Mouse (Mus musculus) neural tube, embryonic 12.5 days (tissue): ENCODE data around the gene Mex3d. TPM values are rescaled to one million over a fixed set of nuclear protein-coding genes. Genes with fewer than 3 reads are reported as not detected.
A peak's percentile ranks its signal among the peaks of the same experiment; 100 is the strongest.
"Not testable (repeated sequence)": the region's sequence is repeated elsewhere in the genome, so short reads cannot be mapped to it uniquely, and the experiment has no call there.

Source experiments
- ATAC-seq: fragments of 200-750 bp; cut with Nextera tagmentation; 2 replicates; pipeline ENCODE4 v1.8.0; 2017; ENCODE audit warnings: low read depth, mild to moderate bottlenecking, moderate TSS enrichment, moderate library complexity; ENCODE audit not compliant: low FRiP score
- H3K27ac ChIP-seq: fragments of 300-500 bp; sonication (generic); 2 replicates; pipeline ENCODE4 v1.5.1; 2016
- H3K27me3 ChIP-seq: fragments of 300-500 bp; sonication (generic); replicated peaks from 2 replicates; pipeline ENCODE4 v1.6.1; 2016; ENCODE audit warnings: mild to moderate bottlenecking
- H3K36me3 ChIP-seq: fragments of 300-500 bp; sonication (generic); 2 replicates; pipeline ENCODE4 v1.6.1; 2016; ENCODE audit warnings: mild to moderate bottlenecking
- H3K4me1 ChIP-seq: fragments of 300-500 bp; sonication (generic); 2 replicates; pipeline ENCODE4 v1.6.1; 2016
- H3K4me2 ChIP-seq: fragments of 300-500 bp; sonication (generic); replicated peaks from 2 replicates; pipeline ENCODE4 v1.6.1; 2016; ENCODE audit warnings: mild to moderate bottlenecking
- H3K4me3 ChIP-seq: fragments of 300-500 bp; sonication (generic); 2 replicates; pipeline ENCODE4 v1.5.1; 2016
- H3K9ac ChIP-seq: fragments of 300-500 bp; sonication (generic); 2 replicates; pipeline ENCODE4 v1.6.1; 2016; ENCODE audit warnings: mild to moderate bottlenecking
- H3K9me3 ChIP-seq: fragments of 300-500 bp; sonication (generic); 2 replicates; pipeline ENCODE4 v1.6.1; 2016; ENCODE audit warnings: mild to moderate bottlenecking
- WGBS: fragments of 180-500 bp; shearing (Covaris S2); methylation state at CpG from one replicate; pipeline ENCODE4 v1.1.7; 2016; 5-methylcytosine and 5-hydroxymethylcytosine counted together
- polyA plus RNA-seq: library from polyadenylated mRNA; unstranded; fragments of >200 nt; fragmentation: Nextera tagmentation; extraction: Ambion mirVana; gene quantifications from 2 replicates; pipeline ENCODE4 v1.2.1, GENCODE M21; 2016

The Mex3d gene
- polyA plus RNA-seq, 1 experiment from 2014 or later, result 26.5 TPM

- Histone ChIP-seq H3K27me3 (peaks cover 85% of the 10 kb centered on the region), H3K4me1 (peaks cover 13% of the 10 kb centered on the region), H3K4me3 (peak overlapping the region; percentile 9; the same call in 1 of the 2 replicates), H3K9ac (0 out of 2 replicates have a peak overlapping the region, but pooled peaks have one; percentile 2), H3K27ac (no peak overlapping the region), H3K9me3 (0 out of 2 replicates have a peak, but pooled peaks cover 8% of the 10 kb centered on the region), H3K4me2 (peak overlapping the region; percentile 46), H3K36me3 (no peaks in the 10 kb centered on the region)
- no peak for ATAC-seq
- 7% methylated on average over 31 of the region's 31 CpGs for WGBS
These were observed 29.3 kb downstream of the Mex3d start for GRCm38 (mm10) chr10:80357994-80358639.

- Histone ChIP-seq H3K4me1 (peaks cover 13% of the 10 kb centered on the region), H3K4me3 (no peak overlapping the region), H3K27ac (no peak overlapping the region), H3K4me2 (no peak overlapping the region), H3K9me3 (0 out of 2 replicates have a peak, but pooled peaks cover 2% of the 10 kb centered on the region), H3K36me3 (no peaks in the 10 kb centered on the region), H3K9ac (no peak overlapping the region), H3K27me3 (peaks cover 88% of the 10 kb centered on the region)
- no peak for ATAC-seq
- 36% methylated on average over 7 of the region's 7 CpGs for WGBS
These were observed 30.1 kb downstream of the Mex3d start for GRCm38 (mm10) chr10:80357336-80357735.

GRCm38 (mm10) chr10:80356737-80357136, 30.7 kb downstream of the Mex3d start:
- Histone ChIP-seq H3K9me3 (no peaks in the 10 kb centered on the region), H3K36me3 (no peaks in the 10 kb centered on the region), H3K27ac (no peak overlapping the region), H3K4me3 (peak overlapping the region; percentile 21), H3K4me1 (peaks cover 13% of the 10 kb centered on the region), H3K4me2 (peak overlapping the region; percentile 51), H3K9ac (0 out of 2 replicates have a peak overlapping the region, but pooled peaks have one; percentile 13), H3K27me3 (peaks cover 94% of the 10 kb centered on the region)
- no peak for ATAC-seq
- 3% methylated on average over 34 of the region's 34 CpGs for WGBS

- no peaks in the 10 kb centered on the region for H3K9me3 ChIP-seq
- H3K36me3 ChIP-seq, result no peaks in the 10 kb centered on the region
- no peak for ATAC-seq
- H3K27me3 ChIP-seq, result peaks cover 96% of the 10 kb centered on the region
- H3K4me1 ChIP-seq, result peaks cover 13% of the 10 kb centered on the region
- WGBS, result under 1% methylated on average over 52 of the region's 53 CpGs
- no peak within 1 kb of the TSS for H3K27ac ChIP-seq
- peak within 1 kb of the TSS; percentile 21 for H3K4me3 ChIP-seq
- 0 out of 2 replicates have a peak within 1 kb of the TSS, but pooled peaks have one; percentile 13 for H3K9ac ChIP-seq
- peak within 1 kb of the TSS; percentile 51 for H3K4me2 ChIP-seq
These were observed 31.3 kb downstream of the Mex3d start, which contains the start of gene Plk5 for GRCm38 (mm10) chr10:80356001-80356682. Gene Plk5 (plus strand): TSS chr10:80356459.

- Histone ChIP-seq H3K9ac (no peak overlapping the region), H3K9me3 (no peaks in the 10 kb centered on the region), H3K27ac (no peak overlapping the region), H3K4me1 (peaks cover 13% of the 10 kb centered on the region), H3K36me3 (no peaks in the 10 kb centered on the region), H3K27me3 (peaks cover 96% of the 10 kb centered on the region), H3K4me3 (no peak overlapping the region), H3K4me2 (no peak overlapping the region)
- no peak for ATAC-seq
- WGBS, result 9% methylated on average over 9 of the region's 9 CpGs
These were observed 32.0 kb downstream of the Mex3d start for GRCm38 (mm10) chr10:80355431-80355830.

- ATAC-seq, result no peak
- H3K9ac ChIP-seq, result no peak overlapping the region
- no peaks in the 10 kb centered on the region for H3K9me3 ChIP-seq
- peaks cover 24% of the 10 kb centered on the region for H3K4me1 ChIP-seq
- peaks cover 96% of the 10 kb centered on the region for H3K27me3 ChIP-seq
- no peaks in the 10 kb centered on the region for H3K36me3 ChIP-seq
- 67% methylated on average over 8 of the region's 8 CpGs for whole genome bisulfite sequencing
- H3K27ac ChIP-seq, result no peak overlapping the region
- H3K4me2 ChIP-seq, result no peak overlapping the region
- H3K4me3 ChIP-seq, result no peak overlapping the region
These were observed 34.7 kb downstream of the Mex3d start for GRCm38 (mm10) chr10:80352727-80353126.

GRCm38 (mm10) chr10:80351896-80352295, 35.6 kb downstream of the Mex3d start:
- no peak overlapping the region for H3K4me3 ChIP-seq
- no peaks in the 10 kb centered on the region for H3K9me3 ChIP-seq
- H3K27ac ChIP-seq, result no peak overlapping the region
- peaks cover 95% of the 10 kb centered on the region for H3K27me3 ChIP-seq
- H3K4me1 ChIP-seq, result peaks cover 24% of the 10 kb centered on the region
- no peaks in the 10 kb centered on the region for H3K36me3 ChIP-seq
- no peak overlapping the region for H3K9ac ChIP-seq
- ATAC-seq, result no peak
- H3K4me2 ChIP-seq, result no peak overlapping the region
- WGBS, result 24% methylated on average over 11 of the region's 11 CpGs

GRCm38 (mm10) chr10:80350292-80350691, 37.2 kb downstream of the Mex3d start:
- no peak overlapping the region for H3K4me2 ChIP-seq
- H3K4me3 ChIP-seq, result no peak overlapping the region
- H3K4me1 ChIP-seq, result peaks cover 15% of the 10 kb centered on the region
- H3K9me3 ChIP-seq, result no peaks in the 10 kb centered on the region
- H3K27ac ChIP-seq, result no peak overlapping the region
- ATAC-seq, result peak; percentile 81
- no peaks in the 10 kb centered on the region for H3K36me3 ChIP-seq
- H3K27me3 ChIP-seq, result peaks cover 93% of the 10 kb centered on the region
- 3% methylated on average over 7 of the region's 7 CpGs for WGBS
- no peak overlapping the region for H3K9ac ChIP-seq

GRCm38 (mm10) chr10:80348981-80349380, 38.5 kb downstream of the Mex3d start:
- Histone ChIP-seq H3K4me3 (no peak overlapping the region), H3K27me3 (peaks cover 93% of the 10 kb centered on the region), H3K9me3 (no peaks in the 10 kb centered on the region), H3K4me2 (peak overlapping the region; percentile 43; the same call in 1 of the 2 replicates), H3K36me3 (no peaks in the 10 kb centered on the region), H3K4me1 (peaks cover 23% of the 10 kb centered on the region), H3K27ac (no peak overlapping the region), H3K9ac (no peak overlapping the region)
- 17% methylated on average over 26 of the region's 26 CpGs for WGBS
- ATAC-seq, result no peak

- no peak within 1 kb of the TSS for H3K27ac ChIP-seq
- no peak within 1 kb of the TSS for H3K9ac ChIP-seq
- WGBS, result 1% methylated on average over 42 of the region's 42 CpGs
- no peaks in the 10 kb centered on the region for H3K9me3 ChIP-seq
- H3K36me3 ChIP-seq, result no peaks in the 10 kb centered on the region
- H3K4me2 ChIP-seq, result peak within 1 kb of the TSS; percentile 43
- no peak; the same call in 1 of the 2 replicates for ATAC-seq
- H3K4me1 ChIP-seq, result peaks cover 26% of the 10 kb centered on the region
- H3K27me3 ChIP-seq, result peaks cover 94% of the 10 kb centered on the region
- peak within 1 kb of the TSS; percentile 16; the same call in 1 of the 2 replicates for H3K4me3 ChIP-seq
These were observed 39.1 kb downstream of the Mex3d start, which contains the start of gene Adamtsl5 for GRCm38 (mm10) chr10:80348244-80348781. Gene Adamtsl5 (minus strand): TSS chr10:80348412.

- Histone ChIP-seq H3K27me3 (peaks cover 94% of the 10 kb centered on the region), H3K9me3 (no peaks in the 10 kb centered on the region), H3K9ac (no peak overlapping the region), H3K4me3 (no peak overlapping the region), H3K36me3 (no peaks in the 10 kb centered on the region), H3K4me1 (peaks cover 34% of the 10 kb centered on the region), H3K4me2 (peak overlapping the region; percentile 43), H3K27ac (no peak overlapping the region)
- 14% methylated on average over 17 of the region's 17 CpGs for WGBS
- no peak for ATAC-seq
These were observed 39.9 kb downstream of the Mex3d start for GRCm38 (mm10) chr10:80347514-80347967.

- not testable (repeated sequence) for ATAC-seq, H3K9ac ChIP-seq
These were observed 41.5 kb downstream of the Mex3d start for GRCm38 (mm10) chr10:80345929-80346328.

More at GRCm38 (mm10) chr10:80345929-80346328, 41.5 kb downstream of the Mex3d start:
- not testable (repeated sequence) for H3K27ac ChIP-seq, H3K4me3 ChIP-seq, H3K9me3 ChIP-seq, H3K36me3 ChIP-seq, H3K4me2 ChIP-seq
- peaks cover 96% of the 10 kb centered on the region for H3K27me3 ChIP-seq
- H3K4me1 ChIP-seq, result peaks cover 45% of the 10 kb centered on the region
- WGBS, result 75% methylated on average over 6 of the region's 6 CpGs
